11 mouse cellular contexts compared by ENCODE assay signal in the genomic region with DNA sequence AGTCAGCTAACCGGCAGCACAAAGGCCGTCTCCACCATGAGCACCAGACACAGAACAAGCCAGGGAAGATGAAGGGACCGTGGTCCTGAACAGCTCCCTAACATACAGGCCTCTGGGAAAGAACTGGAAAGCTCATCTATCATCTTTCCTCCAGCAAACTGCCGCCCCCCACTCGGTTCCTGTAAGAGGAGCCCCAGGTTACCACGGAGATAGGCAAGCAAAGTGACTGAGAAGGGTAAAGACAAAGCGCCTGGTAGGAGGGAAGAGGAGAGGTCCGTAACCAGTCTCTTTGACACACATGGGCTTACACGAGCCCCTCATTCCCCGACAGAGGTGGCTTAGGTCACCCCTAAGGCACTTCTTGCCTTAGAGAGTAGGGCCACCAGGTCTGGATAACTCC.
DNase-seq lines count a peak whose midpoint lies in the region; ATAC-seq lines count a peak whose summit lies in the region.
"Had no signal": no experiment of that assay in that cellular context is flagged by ENCODE, and none has a peak within 500 bp of the region (broad histone marks: within the 10 kb centered on the region; RNA-seq: fewer than 3 reads in every experiment).

No protein-coding gene starts in this region.

- no peak overlapping the region for H3K4me3 ChIP-seq in neural tube, embryonic 11.5 days (ENCODE audit: low read depth, low read length)
- H3K4me3 ChIP-seq in forebrain, embryonic 16.5 days (replicated peaks; ENCODE audit: low read length): peak overlapping the region; percentile 53
- peak overlapping the region; percentile 34 for H3K4me3 ChIP-seq in midbrain, embryonic 10.5 days
- H3K4me3 ChIP-seq: layer of hippocampus, adult 2 months; lung, embryonic 15.5 days had no signal

- H3K9me3 ChIP-seq in neural tube, embryonic 11.5 days (ENCODE audit: control insufficient read depth, low read length): no peaks in the 10 kb centered on the region
- no peaks in the 10 kb centered on the region for H3K9me3 ChIP-seq in forebrain, embryonic 16.5 days (ENCODE audit: control insufficient read depth, low read length)
- H3K9me3 ChIP-seq in midbrain, embryonic 10.5 days (replicated peaks): no peaks in the 10 kb centered on the region
- H3K9me3 ChIP-seq: lung, embryonic 15.5 days had no signal

- peaks cover 22% of the 10 kb centered on the region for H3K4me1 ChIP-seq in neural tube, embryonic 11.5 days (ENCODE audit: control insufficient read depth, insufficient read depth, low read length)
- peaks cover 58% of the 10 kb centered on the region for H3K4me1 ChIP-seq in forebrain, embryonic 16.5 days (replicated peaks; ENCODE audit: control insufficient read depth, insufficient read depth, low read length)
- H3K4me1 ChIP-seq in midbrain, embryonic 10.5 days: peaks cover 62% of the 10 kb centered on the region

- no peak for DNase-seq in neural tube, embryonic 11.5 days (ENCODE audit: low spot score)
- DNase-seq in neural tube, embryonic 10.5 days (ENCODE audit: extremely low spot score, low spot score): no peak
- DNase-seq in midbrain, embryonic 10.5 days (ENCODE audit: low spot score): no peak
- no peak for DNase-seq in ovary, adult 18-20 months (ENCODE audit: low spot score)
- no peak for DNase-seq in frontal cortex, postnatal 14 days (ENCODE audit: low spot score in 2 of 2)
- DNase-seq in right cerebral cortex, postnatal 25 days: no peak
- DNase-seq: gastrocnemius, postnatal 10 days; heart, postnatal 36 days had no signal

- H3K4me2 ChIP-seq in neural tube, embryonic 11.5 days (ENCODE audit: low read depth): peak overlapping the region; percentile 22
- H3K4me2 ChIP-seq in forebrain, embryonic 16.5 days (ENCODE audit: low read length): peak overlapping the region; percentile 70
- H3K4me2 ChIP-seq: lung, embryonic 15.5 days had no signal

- H3K27ac ChIP-seq in neural tube, embryonic 11.5 days (ENCODE audit: low read depth, low read length): peak overlapping the region; percentile 35; the same call in 1 of the 2 replicates
- H3K27ac ChIP-seq in forebrain, embryonic 16.5 days (ENCODE audit: low read length): peak overlapping the region; percentile 91
- peak overlapping the region; percentile 74 for H3K27ac ChIP-seq in midbrain, embryonic 10.5 days (replicated peaks)
- H3K27ac ChIP-seq: lung, embryonic 15.5 days had no signal

- H3K27me3 ChIP-seq in neural tube, embryonic 11.5 days (ENCODE audit: control insufficient read depth, insufficient read depth, low read length): no peaks in the 10 kb centered on the region
- H3K27me3 ChIP-seq in forebrain, embryonic 16.5 days (replicated peaks; ENCODE audit: control insufficient read depth, insufficient read depth, low read length): no peaks in the 10 kb centered on the region
- H3K27me3 ChIP-seq in midbrain, embryonic 10.5 days (ENCODE audit: low read depth, poor library complexity, severe bottlenecking): 0 out of 2 replicates have a peak, but pooled peaks cover 4% of the 10 kb centered on the region
- H3K27me3 ChIP-seq: lung, embryonic 15.5 days had no signal

- WGBS in neural tube, embryonic 11.5 days: 29% methylated on average over 10 of the region's 10 CpGs
- 22% methylated on average over 10 of the region's 10 CpGs for WGBS in forebrain, embryonic 16.5 days
- 31% methylated on average over 10 of the region's 10 CpGs for WGBS in midbrain, embryonic 10.5 days

- H3K9ac ChIP-seq in neural tube, embryonic 11.5 days (ENCODE audit: low read length): peak overlapping the region; percentile 38; the same call in 1 of the 2 replicates
- peak overlapping the region; percentile 64 for H3K9ac ChIP-seq in forebrain, embryonic 16.5 days (replicated peaks; ENCODE audit: low read depth, low read length)
- H3K9ac ChIP-seq: lung, embryonic 15.5 days had no signal

- ATAC-seq in neural tube, embryonic 11.5 days (ENCODE audit: insufficient read depth, low FRiP score, low TSS enrichment): no peak
- ATAC-seq in forebrain, embryonic 16.5 days: no peak

- H3K36me3 ChIP-seq in neural tube, embryonic 11.5 days (ENCODE audit: control insufficient read depth, insufficient read depth, low read length): no peaks in the 10 kb centered on the region; the same call in 1 of the 2 replicates
- peaks cover 5% of the 10 kb centered on the region; the same call in 1 of the 2 replicates for H3K36me3 ChIP-seq in forebrain, embryonic 16.5 days (ENCODE audit: control insufficient read depth, insufficient read depth)
- H3K36me3 ChIP-seq in midbrain, embryonic 10.5 days: peaks cover 42% of the 10 kb centered on the region

Comparison
In these comparisons a context has a peak if more than half of its experiments do, and no peak if none do; other contexts are left out.
1. H3K27ac ChIP-seq: peak in every context shown above with its lines; median percentile 91 in forebrain, embryonic 16.5 days; 74 in midbrain, embryonic 10.5 days; 35 in neural tube, embryonic 11.5 days.